Mouse (Mus musculus) CH12.LX (cell line): Measurements from ENCODE around the gene Kcmf1. TPM values are rescaled to one million over a fixed set of nuclear protein-coding genes. Genes with fewer than 3 reads are reported as not detected.

Experiments used
- DNase-seq: peaks from one replicate; pipeline ENCODE4 v3.0.0-alpha.2; 2013; ENCODE audit errors: extremely low read depth
- H3K27ac ChIP-seq: 2 replicates; pipeline ENCODE4 v1.5.1; 2012; ENCODE audit warnings: low read depth, mild to moderate bottlenecking, control low read depth, moderate library complexity; ENCODE audit not compliant: insufficient read depth
- H3K27me3 ChIP-seq: replicated peaks from 2 replicates; pipeline ENCODE3; 2012; ENCODE audit warnings: inconsistent platforms
- H3K36me3 ChIP-seq, 2 experiments: replicated peaks in 1 of 2; 2 replicates each; pipeline versions ENCODE3 to v1.6.1; 2012; ENCODE audit warnings: inconsistent platforms in 1 of 2, low read length in 1 of 2, mild to moderate bottlenecking in 1 of 2, mixed read lengths in 1 of 2, moderate library complexity in 1 of 2; ENCODE audit not compliant: control insufficient read depth in 1 of 2, insufficient read depth in 1 of 2
- H3K4me1 ChIP-seq, 2 experiments: 2 replicates each; pipeline ENCODE4 v1.6.1; 2012; ENCODE audit warnings: inconsistent platforms in 1 of 2, moderate library complexity in 1 of 2; ENCODE audit not compliant: insufficient read depth in 2 of 2, control insufficient read depth in 1 of 2
- H3K4me2 ChIP-seq: 2 replicates; pipeline ENCODE4 v1.6.1; 2012; ENCODE audit warnings: low read depth, mild to moderate bottlenecking, control low read depth; ENCODE audit not compliant: poor library complexity, insufficient read depth, severe bottlenecking
- H3K4me3 ChIP-seq, 3 experiments: fragments of 150-350 bp in 1 of 3; sonication (generic) in 1 of 3; replicated peaks in 1 of 3; 2 replicates each; pipeline versions ENCODE3 to v1.5.1; 2011 to 2012; ENCODE audit warnings: low read depth in 2 of 3, low read length in 2 of 3, mild to moderate bottlenecking in 2 of 3, moderate library complexity in 2 of 3, control low read depth in 1 of 3, improper control_type of control experiment in 1 of 3, inconsistent platforms in 1 of 3, mixed read lengths in 1 of 3; ENCODE audit not compliant: poor library complexity in 1 of 3
- H3K79me2 ChIP-seq: replicated peaks from 2 replicates; pipeline ENCODE4 v1.6.1; 2012; ENCODE audit warnings: mild to moderate bottlenecking, moderate library complexity; ENCODE audit not compliant: control insufficient read depth, poor library complexity, insufficient read depth, severe bottlenecking; ENCODE audit errors: extremely low read depth
- H3K9ac ChIP-seq: 2 replicates; pipeline ENCODE4 v1.6.1; 2012; ENCODE audit warnings: low read depth, mild to moderate bottlenecking, control low read depth, moderate library complexity; ENCODE audit not compliant: insufficient read depth
- H3K9me3 ChIP-seq: replicated peaks from 2 replicates; pipeline ENCODE3; 2012; ENCODE audit warnings: low read length, inconsistent platforms, mixed read lengths
- BHLHE40 ChIP-seq: IDR thresholded peaks from 2 replicates; pipeline ENCODE4 v1.6.1; 2011; ENCODE audit warnings: mild to moderate bottlenecking, low read depth, low read length, improper control_type of control experiment
- CTCF ChIP-seq, 2 experiments: IDR thresholded peaks in 1 of 2; conservative IDR thresholded peaks in 1 of 2; 2 replicates each; pipeline ENCODE4 v1.5.1; 2011 to 2012; ENCODE audit warnings: low read depth in 2 of 2, low read length in 2 of 2, improper control_type of control experiment in 1 of 2, inconsistent platforms in 1 of 2, mild to moderate bottlenecking in 1 of 2, moderate library complexity in 1 of 2
- GABPA ChIP-seq: IDR thresholded peaks from 2 replicates; pipeline ENCODE4 v1.6.1; 2012; ENCODE audit warnings: low read depth, low read length, improper control_type of control experiment, inconsistent platforms; ENCODE audit not compliant: insufficient replicate concordance
- MXI1 ChIP-seq: IDR thresholded peaks from 2 replicates; pipeline ENCODE4 v1.6.1; 2011; ENCODE audit warnings: mild to moderate bottlenecking, low read depth, low read length, improper control_type of control experiment
- NELFE ChIP-seq: IDR thresholded peaks from 2 replicates; pipeline ENCODE4 v1.6.1; 2011; ENCODE audit warnings: low read depth, low read length, improper control_type of control experiment
- POLR2A ChIP-seq: IDR thresholded peaks from 2 replicates; pipeline ENCODE4 v1.6.1; 2011; ENCODE audit warnings: low read depth, mild to moderate bottlenecking, improper control_type of control experiment, low read length
- RAD21 ChIP-seq: IDR thresholded peaks from 2 replicates; pipeline ENCODE4 v1.6.1; 2011; ENCODE audit warnings: low read depth, mild to moderate bottlenecking, low read length, improper control_type of control experiment, moderate library complexity
- RCOR1 ChIP-seq: conservative IDR thresholded peaks from 2 replicates; pipeline ENCODE4 v1.6.1; 2012; ENCODE audit warnings: low read depth, mild to moderate bottlenecking, inconsistent platforms, low read length, improper control_type of control experiment
- SIN3A ChIP-seq: IDR thresholded peaks from 2 replicates; pipeline ENCODE4 v1.6.1; 2012; ENCODE audit warnings: low read length, improper control_type of control experiment, inconsistent platforms
- SMC3 ChIP-seq: IDR thresholded peaks from 2 replicates; pipeline ENCODE4 v1.6.1; 2011; ENCODE audit warnings: low read depth, low read length, improper control_type of control experiment
- TBP ChIP-seq: conservative IDR thresholded peaks from 2 replicates; pipeline ENCODE4 v1.6.1; 2011; ENCODE audit warnings: low read depth, low read length, improper control_type of control experiment
- UBTF ChIP-seq: IDR thresholded peaks from 2 replicates; pipeline ENCODE4 v1.6.1; 2012; ENCODE audit warnings: low read depth, mild to moderate bottlenecking, inconsistent platforms, low read length, improper control_type of control experiment, moderate library complexity
- ZKSCAN1 ChIP-seq: IDR thresholded peaks from 2 replicates; pipeline ENCODE4 v1.6.1; 2012; ENCODE audit warnings: low read depth, inconsistent platforms, low read length, improper control_type of control experiment, borderline replicate concordance
- ZMIZ1 ChIP-seq: IDR thresholded peaks from 2 replicates; pipeline ENCODE4 v1.6.1; 2012; ENCODE audit warnings: low read depth, mild to moderate bottlenecking, inconsistent platforms, low read length, improper control_type of control experiment
- dilution Hi-C: fragments of 300-500 bp; cut with MboI; formaldehyde crosslinking; loops from 2 replicates; pipeline ENCODE4 v1.14.3; 2020; ENCODE audit warnings: low sequenced_read_pairs; ENCODE audit not compliant: extremely low pct_unique_long_range_greater_than_20kb, extremely low pct_ligation_motif_present
- in situ Hi-C: fragments of 300-500 bp; cut with MboI; formaldehyde crosslinking; loops from 3 replicates; pipeline ENCODE4 v1.14.3; 2019; ENCODE audit warnings: low sequenced_read_pairs, low pct_ligation_motif_present, low pct_unique_long_range_greater_than_20kb, mixed read lengths
- polyA plus RNA-seq: library from polyadenylated mRNA; unstranded; fragments of >175 nt; gene quantifications from 2 replicates; pipeline ENCODE4 v1.2.1, GENCODE M21; 2012; ENCODE audit warnings: low read depth; ENCODE audit not compliant: insufficient read length
- total RNA-seq, 2 experiments: library from RNA; depleted of rRNA; stranded (reverse); fragments of 300-350 nt in 1 of 2; fragments of >200 nt in 1 of 2; gene quantifications; 2 replicates each; pipeline ENCODE4 v1.2.3; 2012 to 2014

Gene Kcmf1
- total and polyA plus RNA-seq, 3 experiments = 98.0 to 207 (median 108) TPM

- in situ Hi-C loops = no loop called here
- H3K36me3 ChIP-seq = peaks cover 63 to 96% of the 10 kb centered on the region in 2 experiments
- peak; percentile 45 for DNase-seq
- no peak overlapping the region for H3K27ac ChIP-seq
- TF ChIP-seq CTCF (conservative IDR thresholded peaks at IDR 0.05 in 1 of 2, IDR thresholded peaks at IDR 0.05 in 1 of 2; ENCODE audit: low read depth in 2 of 2, low read length in 2 of 2) = peak; percentile 12 to 78; a peak in 2 of 4 replicates
- no peak for TF ChIP-seq GABPA
- TF ChIP-seq RCOR1 = no peak
- TF ChIP-seq SMC3 = peak; percentile 76
- peak; percentile 50 for TF ChIP-seq RAD21
- no peak for TF ChIP-seq TBP
- TF ChIP-seq, all 38 proteins: peak for 3
- peaks cover 4 to 18% of the 10 kb centered on the region in 2 experiments; a peak in 2 of 4 replicates for H3K4me1 ChIP-seq
- dilution Hi-C loops = no loop called here
- H3K27me3 ChIP-seq = no peaks in the 10 kb centered on the region
- H3K4me2 ChIP-seq = no peak overlapping the region
- no peak overlapping the region for H3K4me3 ChIP-seq
- peaks cover 2% of the 10 kb centered on the region for H3K9me3 ChIP-seq
- peaks cover 15% of the 10 kb centered on the region; the same call in 1 of the 2 replicates for H3K79me2 ChIP-seq
- H3K9ac ChIP-seq = no peak overlapping the region
These were observed 48.1 kb downstream of the Kcmf1 start for GRCm38 (mm10) chr6:72851633-72852032.

DNA sequence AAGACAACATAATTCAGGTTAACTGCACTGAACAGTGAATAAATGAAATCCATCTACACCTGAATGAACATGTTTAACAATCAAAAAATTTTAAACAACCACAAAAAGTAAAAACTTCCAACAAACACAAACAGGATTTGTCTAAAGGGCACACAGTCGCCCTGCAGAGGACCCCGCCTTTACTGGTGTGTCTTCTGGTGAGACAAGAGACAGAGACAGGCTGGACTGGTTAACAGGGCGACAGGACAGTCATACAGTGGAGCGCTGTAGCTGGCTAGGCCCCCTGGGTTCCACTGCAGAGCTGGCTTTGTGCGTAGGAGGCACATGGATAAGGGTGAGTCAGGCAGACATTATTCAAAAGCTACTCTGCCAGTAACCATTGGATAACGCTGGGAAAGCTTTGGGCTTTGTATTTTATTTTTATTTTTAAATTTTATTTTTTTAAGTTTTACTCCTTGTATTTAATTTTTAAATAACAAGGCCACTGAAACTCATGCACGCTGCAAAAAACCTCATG lies 57.7 kb downstream of the Kcmf1 start:
- Histone ChIP-seq H3K36me3 (peaks cover 35 to 89% of the 10 kb centered on the region in 2 experiments), H3K4me3 (no peak overlapping the region), H3K9me3 (no peaks in the 10 kb centered on the region), H3K4me1 (no peaks in the 10 kb centered on the region), H3K9ac (no peak overlapping the region), H3K27ac (no peak overlapping the region), H3K4me2 (no peak overlapping the region), H3K79me2 (no peaks in the 10 kb centered on the region), H3K27me3 (no peaks in the 10 kb centered on the region)
- in situ Hi-C loops = loop anchor here (25.0 kb wide), 2 partner anchors 320 to 430 kb away; partner anchors contain the start of gene Ggcx
- DNase-seq = no peak
- TF ChIP-seq POLR2A = no peak
- no peak for TF ChIP-seq CTCF (conservative IDR thresholded peaks at IDR 0.05 in 1 of 2, IDR thresholded peaks at IDR 0.05 in 1 of 2; ENCODE audit: low read depth in 2 of 2, low read length in 2 of 2)
- no peak for TF ChIP-seq MXI1
- no peak for TF ChIP-seq SIN3A
- no peak for TF ChIP-seq RAD21
- TF ChIP-seq BHLHE40 = no peak
- TF ChIP-seq ZKSCAN1 = no peak
- TF ChIP-seq UBTF = no peak
- no peak for TF ChIP-seq NELFE
- TF ChIP-seq ZMIZ1 = no peak
- dilution Hi-C loops = no loop called here
